14 mouse cellular contexts compared by ENCODE assay signal in the genomic region with DNA sequence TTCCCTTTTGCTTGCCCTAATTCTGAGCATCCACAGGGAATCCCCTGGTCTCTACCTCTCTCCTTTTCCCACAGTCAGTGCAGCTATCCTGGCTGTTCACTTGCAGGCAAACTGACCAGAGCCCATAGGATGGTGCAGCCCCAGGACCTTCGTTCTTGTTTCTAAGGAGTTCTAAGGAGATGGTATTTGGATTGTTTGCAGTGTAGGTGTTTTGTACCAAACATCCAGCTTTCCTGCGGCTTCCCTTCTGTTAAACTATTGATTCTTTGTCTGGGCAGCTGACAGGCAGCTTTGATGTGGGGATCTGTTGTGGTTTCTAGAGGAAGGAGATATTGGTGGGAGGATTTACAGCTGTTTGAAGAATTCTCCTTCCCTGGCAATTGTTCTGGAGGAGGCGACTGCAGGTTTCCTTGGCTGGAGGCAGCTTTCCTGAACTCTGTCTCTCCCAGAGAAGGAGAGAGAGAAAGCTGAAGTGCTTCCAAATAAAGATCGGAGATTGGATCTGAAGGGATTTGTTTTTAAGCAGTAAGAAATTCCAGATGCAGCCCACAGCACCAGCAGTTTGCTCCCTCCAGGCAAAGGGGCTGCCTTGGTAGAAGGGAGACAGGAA.
A peak's percentile ranks its signal among the peaks of the same experiment; 100 is the strongest.
DNase-seq lines count a peak whose midpoint lies in the region; ATAC-seq and TF ChIP-seq lines count a peak whose summit lies in the region.
"Had no signal": no experiment of that assay in that cellular context is flagged by ENCODE, and none has a peak within 500 bp of the region (broad histone marks: within the 10 kb centered on the region; RNA-seq: fewer than 3 reads in every experiment).

No protein-coding gene starts in this region.

- H3K4me2 ChIP-seq in embryonic facial prominence, embryonic 14.5 days (ENCODE audit: low read depth, low read length), result peak overlapping the region; percentile 26; the same call in 1 of the 2 replicates
- H3K4me2 ChIP-seq in myocyte (ENCODE audit: low read depth), result peak overlapping the region; percentile 30
- no peak overlapping the region for H3K4me2 ChIP-seq in lung, postnatal 0 days (replicated peaks; ENCODE audit: low read depth, low read length)
- H3K4me2 ChIP-seq: liver, embryonic 12.5 days had no signal

- no peak for TF ChIP-seq EP300 in lung, postnatal 0 days (IDR thresholded peaks at IDR 0.05)

- peak; percentile 13 for DNase-seq in embryo, embryonic 9.5 days (ENCODE audit: extremely low spot score)
- no peak for DNase-seq in embryo, embryonic 10.5 days (ENCODE audit: low spot score)
- DNase-seq in layer of hippocampus, adult 2 months (ENCODE audit: low spot score in 2 of 2), result no peak
- no peak for DNase-seq in layer of hippocampus, postnatal 10 days (ENCODE audit: low spot score in 2 of 2)
- peak; percentile 70 for DNase-seq in embryonic facial prominence, embryonic 14.5 days (ENCODE audit: low spot score)
- no peak for DNase-seq in lung, postnatal 0 days (ENCODE audit: low spot score)
- no peak for DNase-seq in kidney, postnatal 36 days
- DNase-seq: adrenal gland, postnatal 10 days; kidney, postnatal 14 days; layer of hippocampus, postnatal 36 days; lung, postnatal 10 days had no signal

- H3K27me3 ChIP-seq in embryonic facial prominence, embryonic 14.5 days (replicated peaks; ENCODE audit: control insufficient read depth, insufficient read depth, low read length), result no peaks in the 10 kb centered on the region
- H3K27me3 ChIP-seq in myocyte (ENCODE audit: control insufficient read depth, insufficient read depth, insufficient read length), result no peaks in the 10 kb centered on the region
- H3K27me3 ChIP-seq in lung, postnatal 0 days (replicated peaks; ENCODE audit: insufficient read depth, low read length), result no peaks in the 10 kb centered on the region
- H3K27me3 ChIP-seq: liver, embryonic 12.5 days had no signal

- peaks cover 11% of the 10 kb centered on the region for H3K4me1 ChIP-seq in embryonic facial prominence, embryonic 14.5 days (ENCODE audit: control insufficient read depth, insufficient read depth, low read length)
- no peaks in the 10 kb centered on the region for H3K4me1 ChIP-seq in lung, postnatal 0 days (ENCODE audit: insufficient read depth, low read depth, low read length)
- H3K4me1 ChIP-seq: liver, embryonic 12.5 days had no signal

- H3K79me2 ChIP-seq in myocyte (ENCODE audit: control insufficient read depth, insufficient read depth), result no peaks in the 10 kb centered on the region

- ATAC-seq in embryonic facial prominence, embryonic 14.5 days (ENCODE audit: low read depth), result peak; percentile 53
- no peak for ATAC-seq in lung, postnatal 0 days
- ATAC-seq: inflammation-experienced regulatory T-cells, adult 6 months; liver, embryonic 12.5 days had no signal

- TF ChIP-seq POLR2A in myocyte (IDR thresholded peaks at IDR 0.05; ENCODE audit: insufficient read length, low read depth), result no peak

- no peaks in the 10 kb centered on the region for H3K9me3 ChIP-seq in embryonic facial prominence, embryonic 14.5 days (ENCODE audit: control insufficient read depth, low read length)
- no peaks in the 10 kb centered on the region for H3K9me3 ChIP-seq in lung, postnatal 0 days (ENCODE audit: low read length)
- H3K9me3 ChIP-seq: liver, embryonic 12.5 days had no signal

- WGBS in embryonic facial prominence, embryonic 14.5 days, result 8% methylated on average over 4 of the region's 4 CpGs
- WGBS in lung, postnatal 0 days, result 20% methylated on average over 4 of the region's 4 CpGs

- H3K27ac ChIP-seq in layer of hippocampus, adult 2 months, result peak overlapping the region; percentile 60
- H3K27ac ChIP-seq in embryonic facial prominence, embryonic 14.5 days (replicated peaks; ENCODE audit: low read depth, low read length), result peak overlapping the region; percentile 55; the same call in 1 of the 2 replicates
- H3K27ac ChIP-seq in lung, postnatal 0 days (ENCODE audit: low read length), result no peak overlapping the region
- H3K27ac ChIP-seq: liver, embryonic 12.5 days had no signal

- no peak overlapping the region for H3K4me3 ChIP-seq in layer of hippocampus, adult 2 months
- no peak overlapping the region for H3K4me3 ChIP-seq in embryonic facial prominence, embryonic 14.5 days (ENCODE audit: low read depth, low read length)
- no peak overlapping the region for H3K4me3 ChIP-seq in myocyte
- no peak overlapping the region for H3K4me3 ChIP-seq in lung, postnatal 0 days (ENCODE audit: low read depth, low read length)
- H3K4me3 ChIP-seq: liver, embryonic 12.5 days had no signal

- H3ac ChIP-seq in myocyte (ENCODE audit: control insufficient read depth, insufficient read length), result no peak overlapping the region

- no peak overlapping the region for H3K9ac ChIP-seq in embryonic facial prominence, embryonic 14.5 days (ENCODE audit: low read depth, low read length)
- no peak overlapping the region for H3K9ac ChIP-seq in lung, postnatal 0 days (replicated peaks; ENCODE audit: low read depth)
- H3K9ac ChIP-seq: liver, embryonic 12.5 days had no signal

- no peak for TF ChIP-seq CTCF in layer of hippocampus, adult 2 months (conservative IDR thresholded peaks at IDR 0.05)
- no peak for TF ChIP-seq CTCF in lung, postnatal 0 days (IDR thresholded peaks at IDR 0.05)

- no peaks in the 10 kb centered on the region for H3K36me3 ChIP-seq in embryonic facial prominence, embryonic 14.5 days (ENCODE audit: control insufficient read depth, insufficient read depth, low read length)
- H3K36me3 ChIP-seq in myocyte (ENCODE audit: control insufficient read depth, insufficient read depth), result no peaks in the 10 kb centered on the region
- no peaks in the 10 kb centered on the region for H3K36me3 ChIP-seq in lung, postnatal 0 days (ENCODE audit: insufficient read depth, low read length)
- H3K36me3 ChIP-seq: liver, embryonic 12.5 days had no signal

TF ChIP-seq in myocyte, 11 proteins besides CTCF, POLR2A, EP300 and RAD21:
- no peak for TF ChIP-seq SRF (IDR thresholded peaks at IDR 0.05; ENCODE audit: control insufficient read depth, insufficient read length, low read depth)
- TF ChIP-seq TCF3 (IDR thresholded peaks at IDR 0.05; ENCODE audit: insufficient read length, low read depth), result no peak
- TF ChIP-seq TCF12 (IDR thresholded peaks at IDR 0.05; ENCODE audit: insufficient read depth, poor library complexity, severe bottlenecking), result peak; percentile 26
- TF ChIP-seq CEBPB (IDR thresholded peaks at IDR 0.05; ENCODE audit: insufficient read depth, poor library complexity, severe bottlenecking), result no peak
- TF ChIP-seq MAX (IDR thresholded peaks at IDR 0.05; ENCODE audit: low read depth), result no peak
- peak in 1 of 3 experiments; percentile 13 for TF ChIP-seq MYOD1 (IDR thresholded peaks at IDR 0.05; ENCODE audit: control insufficient read depth in 1 of 3, insufficient read length in 2 of 3, low read depth in 2 of 3)
- TF ChIP-seq MYOG (IDR thresholded peaks at IDR 0.05; ENCODE audit: control insufficient read depth in 1 of 3, insufficient read depth in 1 of 3, insufficient read length in 2 of 3, low read depth in 2 of 3), result no peak
- no peak for TF ChIP-seq REST (IDR thresholded peaks at IDR 0.05; ENCODE audit: insufficient read depth, insufficient read length)
- no peak for TF ChIP-seq E2F4 (IDR thresholded peaks at IDR 0.05; ENCODE audit: insufficient read depth)

Comparison
In these comparisons a context has a peak if more than half of its experiments do, and no peak if none do; other contexts are left out.
1. DNase-seq: peak in embryo, embryonic 9.5 days (single experiment) and embryonic facial prominence, embryonic 14.5 days (single experiment); none in embryo, embryonic 10.5 days (single experiment), layer of hippocampus, adult 2 months (0 of 2), layer of hippocampus, postnatal 10 days (0 of 2), lung, postnatal 0 days (single experiment) and kidney, postnatal 36 days (0 of 2).